Mouse (Mus musculus) retina, postnatal 7 days (tissue): ENCODE results near the gene Vav1.

Experiments used
- DNase-seq: peaks from one replicate; pipeline ENCODE4 v3.0.0-alpha.2; 2012; ENCODE audit warnings: low read depth, low spot score

Gene Vav1

GRCm38 (mm10) chr17:57278943-57279590 is at the start of gene Vav1:
Vav1 (plus strand) TSS chr17:57279100.
- DNase-seq: no peak

GRCm38 (mm10) chr17:57229851-57230727 is 48.8 kb upstream of the Vav1 start:
- DNase-seq: no peak

GRCm38 (mm10) chr17:57230728-57231125 is 48.2 kb upstream of the Vav1 start:
- DNase-seq: no peak

GRCm38 (mm10) chr17:57231321-57231771 is 47.6 kb upstream of the Vav1 start:
- DNase-seq: no peak

- DNase-seq: no peak
These were observed 46.7 kb upstream of the Vav1 start for GRCm38 (mm10) chr17:57232200-57232599.

GRCm38 (mm10) chr17:57233038-57233437 is 45.9 kb upstream of the Vav1 start:
- DNase-seq: no peak

- DNase-seq: no peak
These were observed 44.5 kb upstream of the Vav1 start for GRCm38 (mm10) chr17:57234254-57234928.

- DNase-seq: no peak
These were observed 43.1 kb upstream of the Vav1 start for GRCm38 (mm10) chr17:57235803-57236202.

GRCm38 (mm10) chr17:57237181-57237580 is 41.7 kb upstream of the Vav1 start:
- DNase-seq: no peak

- DNase-seq: no peak
These were observed 35.1 kb upstream of the Vav1 start for GRCm38 (mm10) chr17:57243650-57244370.

GRCm38 (mm10) chr17:57245311-57245929 is 33.5 kb upstream of the Vav1 start:
- DNase-seq: no peak

GRCm38 (mm10) chr17:57246663-57247392 is 32.1 kb upstream of the Vav1 start:
- DNase-seq: no peak

- peak; percentile 98 for DNase-seq
These were observed 31.3 kb upstream of the Vav1 start for GRCm38 (mm10) chr17:57247393-57248200.

GRCm38 (mm10) chr17:57248201-57248699 is 30.6 kb upstream of the Vav1 start, which contains the start of gene Gpr108:
Gpr108 (minus strand) TSS chr17:57248446.
- DNase-seq: peak; percentile 57

GRCm38 (mm10) chr17:57248771-57249170 is 30.1 kb upstream of the Vav1 start:
- DNase-seq: no peak

GRCm38 (mm10) chr17:57249186-57250181 is 29.4 kb upstream of the Vav1 start, which contains the start of gene Trip10:
Trip10 (plus strand) TSS chr17:57249455.
- peak; percentile 90 for DNase-seq

- no peak for DNase-seq
These were observed 28.3 kb upstream of the Vav1 start for GRCm38 (mm10) chr17:57250461-57251160.
